29 mouse cellular contexts compared by ENCODE assay signal in genomic region chr15:31494310-31494709, GRCm38 (mm10). TPM values are rescaled to one million over a fixed set of nuclear protein-coding genes. Genes with fewer than 3 reads are reported as not detected.
DNase-seq lines count a peak whose midpoint lies in the region; ATAC-seq and TF ChIP-seq lines count a peak whose summit lies in the region.
"Had no signal": no experiment of that assay in that cellular context is flagged by ENCODE, and none has a peak within 500 bp of the region (broad histone marks: within the 10 kb centered on the region; RNA-seq: fewer than 3 reads in every experiment).

No protein-coding gene starts in this region.

- no peaks in the 10 kb centered on the region for H3K27me3 ChIP-seq in kidney, postnatal 0 days (ENCODE audit: insufficient read depth, low read length)
- H3K27me3 ChIP-seq in ES-Bruce4 (ENCODE audit: control insufficient read depth, insufficient read depth, low read length, poor library complexity, severe bottlenecking): no peaks in the 10 kb centered on the region
- H3K27me3 ChIP-seq in stomach, postnatal 0 days (ENCODE audit: control insufficient read depth, insufficient read depth, low read length): no peaks in the 10 kb centered on the region
- H3K27me3 ChIP-seq: CH12.LX; embryonic facial prominence, embryonic 12.5 days; embryonic facial prominence, embryonic 15.5 days; heart, embryonic 12.5 days; heart, embryonic 15.5 days; hindbrain, embryonic 13.5 days; intestine, embryonic 15.5 days had no signal

- no peaks in the 10 kb centered on the region for H3K4me1 ChIP-seq in kidney, postnatal 0 days (replicated peaks; ENCODE audit: insufficient read depth, low read length)
- no peaks in the 10 kb centered on the region for H3K4me1 ChIP-seq in ES-Bruce4 (ENCODE audit: control insufficient read depth, insufficient read depth, low read length)
- no peaks in the 10 kb centered on the region for H3K4me1 ChIP-seq in stomach, postnatal 0 days (replicated peaks; ENCODE audit: control insufficient read depth, insufficient read depth)
- H3K4me1 ChIP-seq: embryonic facial prominence, embryonic 12.5 days; embryonic facial prominence, embryonic 15.5 days; heart, embryonic 12.5 days; heart, embryonic 15.5 days; hindbrain, embryonic 10.5 days; hindbrain, embryonic 13.5 days; intestine, embryonic 15.5 days had no signal

- no peak overlapping the region for H3K4me2 ChIP-seq in kidney, postnatal 0 days (ENCODE audit: low read length)
- H3K4me2 ChIP-seq in stomach, postnatal 0 days (replicated peaks; ENCODE audit: low read depth): no peak overlapping the region
- H3K4me2 ChIP-seq: embryonic facial prominence, embryonic 12.5 days; embryonic facial prominence, embryonic 15.5 days; heart, embryonic 12.5 days; heart, embryonic 15.5 days; hindbrain, embryonic 13.5 days; intestine, embryonic 15.5 days had no signal

- peak; percentile 13; the same call in 1 of the 2 replicates for TF ChIP-seq CTCF in kidney, postnatal 0 days (IDR thresholded peaks at IDR 0.05; ENCODE audit: low read depth)
- peak; percentile 19 for TF ChIP-seq CTCF in ES-Bruce4 (IDR thresholded peaks at IDR 0.05; ENCODE audit: low read depth, low read length)
- TF ChIP-seq CTCF in stomach, postnatal 0 days (IDR thresholded peaks at IDR 0.05; ENCODE audit: low read depth): peak; percentile 15; the same call in 1 of the 2 replicates

- no peak overlapping the region for H3K4me3 ChIP-seq in kidney, postnatal 0 days (replicated peaks; ENCODE audit: low read depth, low read length)
- H3K4me3 ChIP-seq in ES-Bruce4 (ENCODE audit: low read depth, low read length): no peak overlapping the region
- no peak overlapping the region for H3K4me3 ChIP-seq in stomach, postnatal 0 days (ENCODE audit: low read depth, low read length)
- H3K4me3 ChIP-seq: embryonic facial prominence, embryonic 12.5 days; embryonic facial prominence, embryonic 15.5 days; gastrocnemius, adult 2 months; heart, embryonic 12.5 days; heart, embryonic 15.5 days; hindbrain, embryonic 10.5 days; hindbrain, embryonic 13.5 days; intestine, embryonic 15.5 days had no signal

- 72% methylated on average over 3 of the region's 3 CpGs for whole genome bisulfite sequencing in kidney, postnatal 0 days
- 68% methylated on average over 3 of the region's 3 CpGs for WGBS in stomach, postnatal 0 days

- H3K9me3 ChIP-seq in kidney, postnatal 0 days (replicated peaks; ENCODE audit: low read length): no peaks in the 10 kb centered on the region
- H3K9me3 ChIP-seq in ES-Bruce4 (replicated peaks; ENCODE audit: control insufficient read depth, insufficient read depth, low read length, poor library complexity, severe bottlenecking): no peaks in the 10 kb centered on the region
- no peaks in the 10 kb centered on the region for H3K9me3 ChIP-seq in stomach, postnatal 0 days (ENCODE audit: control insufficient read depth, low read length)
- H3K9me3 ChIP-seq: embryonic facial prominence, embryonic 12.5 days; embryonic facial prominence, embryonic 15.5 days; heart, embryonic 12.5 days; heart, embryonic 15.5 days; hindbrain, embryonic 10.5 days; hindbrain, embryonic 13.5 days; intestine, embryonic 15.5 days had no signal

- no peak for ATAC-seq in kidney, postnatal 0 days (replicated peaks; ENCODE audit: low FRiP score, low read depth)
- no peak for ATAC-seq in stomach, postnatal 0 days (ENCODE audit: low FRiP score, low TSS enrichment)
- no peak for ATAC-seq in granulocyte monocyte progenitor cell, adult 5-6 weeks (replicated peaks; ENCODE audit: poor library complexity, severe bottlenecking)
- ATAC-seq: forebrain, embryonic 14.5 days; forebrain, postnatal 0 days; hindbrain, embryonic 16.5 days; intestine, embryonic 15.5 days had no signal

- peaks cover 44% of the 10 kb centered on the region for H3K36me3 ChIP-seq in kidney, postnatal 0 days (ENCODE audit: insufficient read depth, low read length)
- H3K36me3 ChIP-seq in ES-Bruce4 (ENCODE audit: control insufficient read depth, insufficient read depth, low read length, poor library complexity, severe bottlenecking): peaks cover 14% of the 10 kb centered on the region
- peaks cover 17% of the 10 kb centered on the region for H3K36me3 ChIP-seq in stomach, postnatal 0 days (ENCODE audit: control insufficient read depth, insufficient read depth, low read length)

- TF ChIP-seq POLR2A in ES-Bruce4 (IDR thresholded peaks at IDR 0.05; ENCODE audit: insufficient read depth, low read length): no peak

- no peak overlapping the region for H3K27ac ChIP-seq in kidney, postnatal 0 days
- no peak overlapping the region for H3K27ac ChIP-seq in ES-Bruce4 (ENCODE audit: insufficient read depth, low read length)
- no peak overlapping the region for H3K27ac ChIP-seq in stomach, postnatal 0 days (replicated peaks)
- H3K27ac ChIP-seq: embryonic facial prominence, embryonic 12.5 days; embryonic facial prominence, embryonic 15.5 days; gastrocnemius, adult 2 months; heart, embryonic 15.5 days; hindbrain, embryonic 10.5 days; hindbrain, embryonic 13.5 days; intestine, embryonic 15.5 days had no signal

- H3K9ac ChIP-seq in kidney, postnatal 0 days (ENCODE audit: low read depth, low read length): no peak overlapping the region
- H3K9ac ChIP-seq in ES-Bruce4 (ENCODE audit: low read depth, poor library complexity, severe bottlenecking): no peak overlapping the region
- no peak overlapping the region for H3K9ac ChIP-seq in stomach, postnatal 0 days (ENCODE audit: low read length)
- H3K9ac ChIP-seq: embryonic facial prominence, embryonic 12.5 days; embryonic facial prominence, embryonic 15.5 days; forebrain, postnatal 0 days; heart, embryonic 12.5 days; heart, embryonic 15.5 days; hindbrain, embryonic 13.5 days; intestine, embryonic 15.5 days had no signal

- TF ChIP-seq EP300 in ES-Bruce4 (IDR thresholded peaks at IDR 0.05; ENCODE audit: insufficient read depth, low read depth, low read length): no peak
- TF ChIP-seq EP300 in stomach, postnatal 0 days (optimal IDR thresholded peaks at IDR 0.05): no peak

- DNase-seq in embryo, embryonic 10 days (ENCODE audit: low spot score): peak; percentile 19
- DNase-seq in embryo, embryonic 9.5 days (ENCODE audit: extremely low spot score): no peak
- DNase-seq in kidney, postnatal 0 days (ENCODE audit: low spot score): no peak
- no peak for DNase-seq in kidney, adult 11 months
- no peak for DNase-seq in stomach, postnatal 0 days (ENCODE audit: low spot score)
- DNase-seq: adrenal gland, adult 8-10 months; adrenal gland, postnatal 25 days; B cell, adult 2 months; cerebellum, adult 18-20 months; cerebellum, adult 9-10 months; cerebellum, postnatal 14 days; forebrain, postnatal 0 days; gastrocnemius, adult 2 months; gastrocnemius, postnatal 14 days; heart, adult 18-20 months; heart, postnatal 10 days; heart, postnatal 36 days had no signal

RNA-seq across cellular contexts. Expression of gene March6, which starts 36.5 kb away (rescaled TPM):
- polyA plus RNA-seq in kidney, postnatal 0 days (2015; fragmentation: Nextera tagmentation; extraction: Ambion mirVana): 24.9 and 27.6 TPM in 2 replicates
- 54.0 and 58.9 TPM in 2 replicates for polyA plus RNA-seq in ES-Bruce4 (2011; ENCODE audit: insufficient read depth, insufficient read length, low read depth, missing spikeins)
- polyA plus RNA-seq in stomach, postnatal 0 days (2015; fragmentation: Nextera tagmentation; extraction: Ambion mirVana): 12.6 and 12.9 TPM in 2 replicates
- 27.1 and 34.2 TPM in 2 replicates for total RNA-seq in granulocyte monocyte progenitor cell, adult 5-6 weeks (2014; fragmentation: Nextera tagmentation)
- 26.4 and 30.3 TPM in 2 replicates for total RNA-seq in granulocyte monocyte progenitor cell, adult 5-6 weeks (2017)

RNA-seq across cellular contexts. Expression of gene Ropn1l, which starts 40.8 kb away (rescaled TPM):
- polyA plus RNA-seq in kidney, postnatal 0 days (2015; fragmentation: Nextera tagmentation; extraction: Ambion mirVana): 5.2 and 5.8 TPM in 2 replicates
- polyA plus RNA-seq in ES-Bruce4 (2011; ENCODE audit: insufficient read depth, insufficient read length, low read depth, missing spikeins): 1.5 and 1.6 TPM in 2 replicates
- 1.4 and 1.8 TPM in 2 replicates for polyA plus RNA-seq in stomach, postnatal 0 days (2015; fragmentation: Nextera tagmentation; extraction: Ambion mirVana)
- 1.9 and 6.3 TPM in 2 replicates for total RNA-seq in granulocyte monocyte progenitor cell, adult 5-6 weeks (2014; fragmentation: Nextera tagmentation)
- not detected in 2 replicates for total RNA-seq in granulocyte monocyte progenitor cell, adult 5-6 weeks (2017)
- total RNA-seq: gastrocnemius, adult 2 months; heart, adult 18-20 months; heart, postnatal 36 days had no signal
